26 mouse cellular contexts compared by ENCODE assay signal in the genomic region with DNA sequence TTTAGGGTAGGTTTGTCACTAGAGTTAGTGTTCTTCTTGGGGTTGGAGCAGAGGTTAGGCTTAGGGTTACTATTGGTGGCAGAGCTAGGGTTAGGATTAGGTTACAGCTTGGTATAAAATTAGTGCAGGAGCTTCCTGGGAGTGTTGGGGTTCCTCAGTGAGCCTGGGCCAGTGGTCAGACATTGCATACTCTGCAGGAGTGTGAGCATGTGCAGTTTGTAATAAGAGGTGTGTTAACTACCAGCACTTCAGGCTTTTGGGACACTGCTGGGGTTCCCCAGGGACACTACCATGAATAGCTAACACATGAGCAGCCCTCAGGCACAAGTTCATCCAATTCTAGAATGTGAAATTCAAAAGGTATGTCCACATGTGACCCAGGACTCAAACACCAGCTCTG.
"Had no signal": no experiment of that assay in that cellular context is flagged by ENCODE, and none has a peak within 500 bp of the region (broad histone marks: within the 10 kb centered on the region; RNA-seq: fewer than 3 reads in every experiment).

No protein-coding gene starts in this region.

- H3K27ac ChIP-seq: heart, adult 2 months; heart, embryonic 13.5 days; heart, embryonic 15.5 days; hindbrain, embryonic 13.5 days; hindbrain, embryonic 15.5 days; hindbrain, postnatal 0 days; kidney, embryonic 15.5 days; kidney, postnatal 0 days; limb, embryonic 13.5 days; limb, embryonic 15.5 days; liver, embryonic 13.5 days; liver, embryonic 15.5 days had no signal

- H3K4me3 ChIP-seq: heart, adult 2 months; heart, embryonic 13.5 days; heart, embryonic 15.5 days; hindbrain, embryonic 13.5 days; hindbrain, embryonic 15.5 days; kidney, embryonic 15.5 days; limb, embryonic 13.5 days; limb, embryonic 15.5 days; liver, embryonic 13.5 days; liver, embryonic 15.5 days had no signal

- H3K27me3 ChIP-seq: heart, embryonic 13.5 days; heart, embryonic 15.5 days; hindbrain, embryonic 13.5 days; hindbrain, embryonic 15.5 days; kidney, embryonic 15.5 days; limb, embryonic 13.5 days; limb, embryonic 15.5 days; liver, embryonic 13.5 days; liver, embryonic 15.5 days had no signal

- H3K9ac ChIP-seq: forebrain, postnatal 0 days; heart, embryonic 13.5 days; heart, embryonic 15.5 days; hindbrain, embryonic 13.5 days; hindbrain, embryonic 15.5 days; kidney, embryonic 15.5 days; limb, embryonic 13.5 days; limb, embryonic 15.5 days; liver, embryonic 13.5 days; liver, embryonic 15.5 days had no signal

- H3K4me1 ChIP-seq: hindbrain, embryonic 13.5 days; hindbrain, embryonic 15.5 days; kidney, embryonic 15.5 days; limb, embryonic 13.5 days; limb, embryonic 15.5 days; liver, embryonic 13.5 days; liver, embryonic 15.5 days had no signal

- ATAC-seq: forebrain, postnatal 0 days; hindbrain, postnatal 0 days; intestine, embryonic 16.5 days had no signal

- DNase-seq: forebrain, postnatal 0 days; heart, adult 11 months; heart, adult 2 months; heart, postnatal 14 days; heart, postnatal 36 days; kidney, adult 11 months; kidney, adult 2 months; kidney, adult 9 months; kidney, postnatal 14 days; kidney, postnatal 36 days; layer of hippocampus, adult 9-11 months; layer of hippocampus, postnatal 36 days; left cerebral cortex, postnatal 4 days; liver, embryonic 13.5 days had no signal

- H3K4me2 ChIP-seq: heart, embryonic 11.5 days; heart, embryonic 13.5 days; heart, embryonic 15.5 days; hindbrain, embryonic 13.5 days; hindbrain, embryonic 15.5 days; kidney, embryonic 15.5 days; limb, embryonic 13.5 days; limb, embryonic 15.5 days; liver, embryonic 13.5 days; liver, embryonic 15.5 days had no signal

- H3K9me3 ChIP-seq: heart, embryonic 13.5 days; heart, embryonic 15.5 days; hindbrain, embryonic 13.5 days; hindbrain, embryonic 15.5 days; kidney, embryonic 15.5 days; limb, embryonic 13.5 days; limb, embryonic 15.5 days; liver, embryonic 13.5 days; liver, embryonic 15.5 days had no signal
